Comparison of ENCODE assay signal across 9 mouse cellular contexts in genomic region chrX:134539795-134540194, GRCm38 (mm10). TPM values are rescaled to one million over a fixed set of nuclear protein-coding genes. Genes with fewer than 3 reads are reported as not detected.
A peak's percentile ranks its signal among the peaks of the same experiment; 100 is the strongest.
DNase-seq lines count a peak whose midpoint lies in the region; ATAC-seq and TF ChIP-seq lines count a peak whose summit lies in the region.
"Not testable (repeated sequence)": the region's sequence is repeated elsewhere in the genome, so short reads cannot be mapped to it uniquely, and the experiment has no call there.
"Had no signal": no experiment of that assay in that cellular context is flagged by ENCODE, and none has a peak within 500 bp of the region (broad histone marks: within the 10 kb centered on the region; RNA-seq: fewer than 3 reads in every experiment).

No protein-coding gene starts in this region.

- DNase-seq in A20 (ENCODE audit: low read depth, low spot score) (peak; percentile 69), MEL-GATA-1-ER (ENCODE audit: extremely low read depth, low read depth) (peak; percentile 69)
- not testable (repeated sequence) for DNase-seq in embryonic facial prominence, embryonic 10.5 days (ENCODE audit: low spot score); kidney, postnatal 0 days (ENCODE audit: low spot score); midbrain, postnatal 0 days (ENCODE audit: low spot score)
- peak; percentile 18 for DNase-seq in liver, postnatal 0 days
- peak; percentile 9 for DNase-seq in thymus, adult 2 months

- peak overlapping the region; percentile 55; the same call in 1 of the 2 replicates for H3K4me2 ChIP-seq in heart, embryonic 15.5 days
- H3K4me2 ChIP-seq in kidney, postnatal 0 days (ENCODE audit: low read length); midbrain, postnatal 0 days (ENCODE audit: low read depth, low read length, poor library complexity, severe bottlenecking): not testable (repeated sequence)
- H3K4me2 ChIP-seq in liver, postnatal 0 days (ENCODE audit: low read depth, low read length) = peak overlapping the region; percentile 81

- not testable (repeated sequence) for H3K27me3 ChIP-seq in embryonic facial prominence, embryonic 10.5 days (replicated peaks; ENCODE audit: low read depth, poor library complexity, severe bottlenecking); heart, embryonic 15.5 days; kidney, postnatal 0 days (ENCODE audit: insufficient read depth, low read length); liver, postnatal 0 days (ENCODE audit: insufficient read depth, low read length); midbrain, postnatal 0 days (ENCODE audit: insufficient read depth, low read length); thymus, adult 2 months (ENCODE audit: control insufficient read depth, insufficient read depth, low read length)

- peak; percentile 32; the same call in 1 of the 2 replicates for TF ChIP-seq CTCF in kidney, postnatal 0 days (IDR thresholded peaks at IDR 0.05; ENCODE audit: low read depth)
- peak; percentile 66 for TF ChIP-seq CTCF in liver, postnatal 0 days (IDR thresholded peaks at IDR 0.05; ENCODE audit: low read depth)
- peak; percentile 27 for TF ChIP-seq CTCF in midbrain, postnatal 0 days (IDR thresholded peaks at IDR 0.05)
- TF ChIP-seq CTCF in thymus, adult 2 months (IDR thresholded peaks at IDR 0.05; ENCODE audit: borderline replicate concordance, control insufficient read depth, extremely low read depth, insufficient read depth, low read length, poor library complexity) = not testable (repeated sequence)

- not testable (repeated sequence) for H3K9me3 ChIP-seq in embryonic facial prominence, embryonic 10.5 days; heart, embryonic 15.5 days (replicated peaks); kidney, postnatal 0 days (replicated peaks; ENCODE audit: low read length); liver, postnatal 0 days (ENCODE audit: low read length); midbrain, postnatal 0 days (ENCODE audit: low read length)

- ATAC-seq in heart, embryonic 15.5 days (replicated peaks; ENCODE audit: insufficient number of reproducible peaks, insufficient read depth, low FRiP score, low read depth); kidney, postnatal 0 days (replicated peaks; ENCODE audit: low FRiP score, low read depth); midbrain, postnatal 0 days (ENCODE audit: low FRiP score): not testable (repeated sequence)
- peak; percentile 25; the same call in 1 of the 2 replicates for ATAC-seq in liver, postnatal 0 days

- not testable (repeated sequence) for TF ChIP-seq EP300 in liver, postnatal 0 days (IDR thresholded peaks at IDR 0.05; ENCODE audit: low read depth)

- H3K4me1 ChIP-seq in embryonic facial prominence, embryonic 10.5 days; heart, embryonic 15.5 days (replicated peaks); kidney, postnatal 0 days (replicated peaks; ENCODE audit: insufficient read depth, low read length); liver, postnatal 0 days (ENCODE audit: insufficient read depth); midbrain, postnatal 0 days (ENCODE audit: insufficient read depth, low read length); thymus, adult 2 months (replicated peaks; ENCODE audit: control insufficient read depth, insufficient read depth, low read length): not testable (repeated sequence)

- WGBS in embryonic facial prominence, embryonic 10.5 days = 83% methylated on average over 10 of the region's 10 CpGs
- 81% methylated on average over 10 of the region's 10 CpGs for WGBS in heart, embryonic 15.5 days
- 85% methylated on average over 10 of the region's 10 CpGs for WGBS in kidney, postnatal 0 days
- 38% methylated on average over 10 of the region's 10 CpGs for WGBS in liver, postnatal 0 days (ENCODE audit: insufficient replicate concordance)
- WGBS in midbrain, postnatal 0 days = 89% methylated on average over 10 of the region's 10 CpGs
- WGBS in thymus, adult 2 months = 45% methylated on average over 10 of the region's 10 CpGs

- not testable (repeated sequence) for TF ChIP-seq POLR2A in thymus, adult 2 months (IDR thresholded peaks at IDR 0.05; ENCODE audit: control insufficient read depth, extremely low read depth, insufficient read depth, low read length, poor library complexity)

- H3K4me3 ChIP-seq in embryonic facial prominence, embryonic 10.5 days = peak overlapping the region; percentile 70
- H3K4me3 ChIP-seq in heart, embryonic 15.5 days = peak overlapping the region; percentile 61
- H3K4me3 ChIP-seq in kidney, postnatal 0 days (replicated peaks; ENCODE audit: low read depth, low read length); midbrain, postnatal 0 days (ENCODE audit: low read depth, low read length); thymus, adult 2 months (ENCODE audit: control insufficient read depth, insufficient read depth, low read length): not testable (repeated sequence)
- H3K4me3 ChIP-seq in liver, postnatal 0 days (ENCODE audit: low read depth, low read length) = peak overlapping the region; percentile 58

- not testable (repeated sequence) for H3K27ac ChIP-seq in embryonic facial prominence, embryonic 10.5 days (replicated peaks); heart, embryonic 15.5 days; kidney, postnatal 0 days; liver, postnatal 0 days (ENCODE audit: low read depth); midbrain, postnatal 0 days (ENCODE audit: low read depth, low read length); thymus, adult 2 months (ENCODE audit: control insufficient read depth, insufficient read depth, low read length)

- not testable (repeated sequence) for H3K9ac ChIP-seq in heart, embryonic 15.5 days; kidney, postnatal 0 days (ENCODE audit: low read depth, low read length); liver, postnatal 0 days (replicated peaks); midbrain, postnatal 0 days (replicated peaks; ENCODE audit: low read length, poor library complexity, severe bottlenecking)

- peaks cover 23% of the 10 kb centered on the region for H3K36me3 ChIP-seq in embryonic facial prominence, embryonic 10.5 days (replicated peaks)
- not testable (repeated sequence) for H3K36me3 ChIP-seq in heart, embryonic 15.5 days; kidney, postnatal 0 days (ENCODE audit: insufficient read depth, low read length); liver, postnatal 0 days (replicated peaks; ENCODE audit: insufficient read depth, low read length); midbrain, postnatal 0 days (ENCODE audit: insufficient read depth, low read length); thymus, adult 2 months (ENCODE audit: control insufficient read depth, insufficient read depth, low read length)

RNA-seq across cellular contexts. Expression of gene Timm8a1, which starts 1.9 kb away (rescaled TPM):
- 97.4 and 103 TPM in 2 replicates for polyA plus RNA-seq in embryonic facial prominence, embryonic 10.5 days (2016; fragmentation: Nextera tagmentation; extraction: Ambion mirVana)
- polyA plus RNA-seq in heart, embryonic 15.5 days (2015; fragmentation: Nextera tagmentation; extraction: Ambion mirVana) = 65.5 and 70.3 TPM in 2 replicates
- 99.1 and 106 TPM in 2 replicates for polyA plus RNA-seq in kidney, postnatal 0 days (2015; fragmentation: Nextera tagmentation; extraction: Ambion mirVana)
- polyA plus RNA-seq in liver, postnatal 0 days (2015; fragmentation: Nextera tagmentation; extraction: Ambion mirVana) = 106 and 115 TPM in 2 replicates
- total RNA-seq in midbrain, postnatal 0 days (2014; rRNA removed) = 5.3 and 11.7 TPM in 2 replicates
- polyA plus RNA-seq in midbrain, postnatal 0 days (2015; fragmentation: Nextera tagmentation; extraction: Ambion mirVana) = 35.2 and 37.4 TPM in 2 replicates
- polyA plus RNA-seq in thymus, adult 2 months (2012; rRNA removed) = 1.8 TPM in 2 replicates

RNA-seq across cellular contexts. Expression of gene Btk, which starts 43.6 kb away (rescaled TPM):
- polyA plus RNA-seq in embryonic facial prominence, embryonic 10.5 days (2016; fragmentation: Nextera tagmentation; extraction: Ambion mirVana) = 0.84 and 1.1 TPM in 2 replicates
- polyA plus RNA-seq in heart, embryonic 15.5 days (2015; fragmentation: Nextera tagmentation; extraction: Ambion mirVana) = 0.74 and 2.1 TPM in 2 replicates
- 0.47 and 0.79 TPM in 2 replicates for polyA plus RNA-seq in kidney, postnatal 0 days (2015; fragmentation: Nextera tagmentation; extraction: Ambion mirVana)
- 10.9 and 11.9 TPM in 2 replicates for polyA plus RNA-seq in liver, postnatal 0 days (2015; fragmentation: Nextera tagmentation; extraction: Ambion mirVana)
- total RNA-seq in midbrain, postnatal 0 days (2014; rRNA removed) = 0.27 and 0.52 TPM in 2 replicates
- polyA plus RNA-seq in midbrain, postnatal 0 days (2015; fragmentation: Nextera tagmentation; extraction: Ambion mirVana) = 0.48 and 0.56 TPM in 2 replicates
- 1.4 and 1.5 TPM in 2 replicates for polyA plus RNA-seq in thymus, adult 2 months (2012; rRNA removed)
- polyA plus RNA-seq: Patski had no signal

RNA-seq across cellular contexts. Expression of gene Rpl36a, which starts 45.7 kb away (rescaled TPM):
- polyA plus RNA-seq in embryonic facial prominence, embryonic 10.5 days (2016; fragmentation: Nextera tagmentation; extraction: Ambion mirVana) = 341 and 352 TPM in 2 replicates
- polyA plus RNA-seq in heart, embryonic 15.5 days (2015; fragmentation: Nextera tagmentation; extraction: Ambion mirVana) = 203 and 263 TPM in 2 replicates
- polyA plus RNA-seq in kidney, postnatal 0 days (2015; fragmentation: Nextera tagmentation; extraction: Ambion mirVana) = 527 and 613 TPM in 2 replicates
- 306 and 323 TPM in 2 replicates for polyA plus RNA-seq in liver, postnatal 0 days (2015; fragmentation: Nextera tagmentation; extraction: Ambion mirVana)
- total RNA-seq in midbrain, postnatal 0 days (2014; rRNA removed) = 299 and 311 TPM in 2 replicates
- 156 and 169 TPM in 2 replicates for polyA plus RNA-seq in midbrain, postnatal 0 days (2015; fragmentation: Nextera tagmentation; extraction: Ambion mirVana)
- 157 and 177 TPM in 2 replicates for polyA plus RNA-seq in thymus, adult 2 months (2012; rRNA removed)

Comparison
In these comparisons a context has a peak if more than half of its experiments do, and no peak if none do; other contexts are left out.
1. RNA of gene Timm8a1, which starts 1.9 kb away (polyA plus RNA-seq): 99.1 to 106 TPM in kidney, postnatal 0 days, 106 to 115 TPM in liver, postnatal 0 days, 97.4 to 103 TPM in embryonic facial prominence, embryonic 10.5 days, 65.5 to 70.3 TPM in heart, embryonic 15.5 days and 35.2 to 37.4 TPM in midbrain, postnatal 0 days; 1.8 TPM in thymus, adult 2 months; every median in the first group is over 10 times any median in the second.